Mouse (Mus musculus) E14TG2a.4 (cell line): ENCODE results near the gene Gjc1.

Experiments
- CTCF ChIP-seq: conservative IDR thresholded peaks from 2 replicates; pipeline ENCODE4 v1.5.1; 2014; ENCODE audit warnings: low read length
- NANOG ChIP-seq: IDR thresholded peaks from 2 replicates; pipeline ENCODE4 v1.6.1; 2014; ENCODE audit warnings: borderline replicate concordance, low read length, mixed read lengths
- POU5F1 ChIP-seq: IDR thresholded peaks from 2 replicates; pipeline ENCODE4 v1.6.1; 2014; ENCODE audit warnings: low read length, borderline replicate concordance

DNA sequence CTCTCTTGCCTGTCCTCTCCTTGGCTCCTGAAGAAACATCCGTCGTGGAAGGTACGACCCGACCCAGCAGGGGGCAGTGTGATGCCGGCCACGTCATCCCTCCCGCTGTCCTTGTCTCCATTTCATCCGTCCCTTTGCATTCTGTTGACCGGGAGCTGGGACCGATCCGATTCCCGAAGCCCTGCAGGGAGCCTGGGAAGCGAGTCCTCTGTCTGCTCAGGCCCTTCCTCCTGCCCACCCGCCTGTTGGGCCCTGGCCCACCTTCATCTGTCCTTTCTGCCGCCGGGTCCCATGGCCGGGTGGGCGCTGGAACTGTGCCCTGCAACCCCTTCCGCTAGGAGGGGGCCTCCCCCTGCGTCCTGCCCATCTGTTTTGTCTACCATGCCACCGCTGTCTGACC is 41.9 kb downstream of the Gjc1 start:
- TF ChIP-seq CTCF (peak; percentile 16; the same call in 1 of the 2 replicates), NANOG (no peak), POU5F1 (no peak)
